In the genomic region with DNA sequence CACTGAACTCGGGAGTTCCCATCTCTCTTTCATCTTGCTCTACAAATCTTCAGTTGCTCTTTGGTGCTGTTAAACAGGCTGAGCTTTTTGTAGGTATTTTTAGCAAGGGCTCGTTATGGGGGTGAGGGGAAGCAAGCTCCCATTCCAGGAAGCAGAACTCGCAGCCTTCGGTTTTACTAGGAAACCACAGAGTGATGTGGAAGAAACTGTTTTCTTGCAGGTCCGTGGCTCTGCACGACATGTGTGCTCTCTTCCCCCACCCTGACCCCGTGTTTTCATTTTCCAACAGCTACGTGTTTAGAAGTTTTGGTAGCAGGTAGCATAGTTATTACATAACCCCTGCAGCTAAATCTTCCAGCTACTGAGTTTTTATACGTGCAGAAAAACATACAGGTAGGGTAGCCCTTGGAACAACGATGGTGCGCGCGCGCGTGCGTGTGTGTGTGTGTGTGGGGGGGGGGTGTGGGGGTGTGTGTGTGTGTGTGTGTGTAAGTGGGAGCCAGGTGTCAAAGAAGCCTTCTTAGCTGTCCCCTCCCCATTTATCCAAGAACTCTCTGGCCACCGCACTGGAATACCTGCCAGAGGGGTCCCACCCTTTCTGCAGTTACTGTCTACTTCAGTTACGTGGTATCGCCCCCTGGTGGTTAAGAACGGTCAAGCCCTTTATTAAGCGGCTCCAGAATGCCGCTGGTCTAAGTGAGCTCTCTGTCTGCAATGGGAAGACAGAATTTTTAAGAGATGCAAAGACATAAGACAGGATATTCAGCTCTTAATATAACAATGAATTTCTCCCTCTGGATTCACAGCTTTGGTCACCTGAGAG, we compare ENCODE assay signal across 8 mouse cellular contexts. TPM values are rescaled to one million over a fixed set of nuclear protein-coding genes. Genes with fewer than 3 reads are reported as not detected.
A peak's percentile ranks its signal among the peaks of the same experiment; 100 is the strongest.
DNase-seq lines count a peak whose midpoint lies in the region; ATAC-seq lines count a peak whose summit lies in the region.

No protein-coding gene starts in this region.

- no peaks in the 10 kb centered on the region for H3K36me3 ChIP-seq in heart, embryonic 10.5 days
- H3K36me3 ChIP-seq in kidney, embryonic 15.5 days, result no peaks in the 10 kb centered on the region
- H3K36me3 ChIP-seq in liver, embryonic 15.5 days (replicated peaks), result no peaks in the 10 kb centered on the region
- H3K36me3 ChIP-seq in neural tube, embryonic 13.5 days, result no peaks in the 10 kb centered on the region

- peaks cover 33% of the 10 kb centered on the region for H3K4me1 ChIP-seq in heart, embryonic 10.5 days
- peaks cover 19% of the 10 kb centered on the region for H3K4me1 ChIP-seq in kidney, embryonic 15.5 days
- H3K4me1 ChIP-seq in liver, embryonic 15.5 days (replicated peaks), result peaks cover 4% of the 10 kb centered on the region; the same call in 1 of the 2 replicates
- H3K4me1 ChIP-seq in neural tube, embryonic 13.5 days (replicated peaks), result 0 out of 2 replicates have a peak, but pooled peaks cover 6% of the 10 kb centered on the region

- no peak overlapping the region for H3K9ac ChIP-seq in kidney, embryonic 15.5 days
- H3K9ac ChIP-seq in liver, embryonic 15.5 days, result no peak overlapping the region
- H3K9ac ChIP-seq in neural tube, embryonic 13.5 days, result no peak overlapping the region

- peaks cover 6% of the 10 kb centered on the region; the same call in 1 of the 2 replicates for H3K27me3 ChIP-seq in heart, embryonic 10.5 days (ENCODE audit: insufficient read depth, poor library complexity, severe bottlenecking)
- H3K27me3 ChIP-seq in kidney, embryonic 15.5 days, result peaks cover 8% of the 10 kb centered on the region
- H3K27me3 ChIP-seq in liver, embryonic 15.5 days, result no peaks in the 10 kb centered on the region
- peaks cover 3% of the 10 kb centered on the region; the same call in 1 of the 2 replicates for H3K27me3 ChIP-seq in neural tube, embryonic 13.5 days

- peak overlapping the region; percentile 52; the same call in 1 of the 2 replicates for H3K27ac ChIP-seq in heart, embryonic 10.5 days
- H3K27ac ChIP-seq in kidney, embryonic 15.5 days, result no peak overlapping the region
- H3K27ac ChIP-seq in liver, embryonic 15.5 days (replicated peaks), result peak overlapping the region; percentile 29; the same call in 1 of the 2 replicates
- no peak overlapping the region for H3K27ac ChIP-seq in neural tube, embryonic 13.5 days (replicated peaks)

- 41% methylated on average over 22 of the region's 22 CpGs for WGBS in heart, embryonic 10.5 days
- WGBS in kidney, embryonic 15.5 days, result 40% methylated on average over 22 of the region's 22 CpGs
- 19% methylated on average over 22 of the region's 22 CpGs for WGBS in liver, embryonic 15.5 days (ENCODE audit: insufficient replicate concordance)
- WGBS in neural tube, embryonic 13.5 days, result 49% methylated on average over 22 of the region's 22 CpGs

- H3K4me2 ChIP-seq in kidney, embryonic 15.5 days, result peak overlapping the region; percentile 24; the same call in 1 of the 2 replicates
- H3K4me2 ChIP-seq in liver, embryonic 15.5 days, result peak overlapping the region; percentile 62
- H3K4me2 ChIP-seq in neural tube, embryonic 13.5 days, result peak overlapping the region; percentile 19; the same call in 1 of the 2 replicates

- H3K4me3 ChIP-seq in heart, embryonic 10.5 days, result 0 out of 2 replicates have a peak overlapping the region, but pooled peaks have one; percentile 29
- no peak overlapping the region for H3K4me3 ChIP-seq in kidney, embryonic 15.5 days (replicated peaks)
- H3K4me3 ChIP-seq in liver, embryonic 15.5 days (replicated peaks), result peak overlapping the region; percentile 38
- no peak overlapping the region for H3K4me3 ChIP-seq in neural tube, embryonic 13.5 days

- DNase-seq in WW6 (ENCODE audit: low read depth, low spot score), result peak; percentile 60
- DNase-seq in embryo, embryonic 11.5 days (ENCODE audit: low read depth, low spot score), result peak; percentile 74
- DNase-seq in heart, embryonic 10.5 days (ENCODE audit: low spot score), result peak; percentile 84
- peak; percentile 79 for DNase-seq in thymus, postnatal 25 days

- H3K9me3 ChIP-seq in heart, embryonic 10.5 days, result no peaks in the 10 kb centered on the region
- no peaks in the 10 kb centered on the region for H3K9me3 ChIP-seq in kidney, embryonic 15.5 days (replicated peaks)
- no peaks in the 10 kb centered on the region for H3K9me3 ChIP-seq in liver, embryonic 15.5 days (replicated peaks)
- no peaks in the 10 kb centered on the region for H3K9me3 ChIP-seq in neural tube, embryonic 13.5 days

- ATAC-seq in CD4-positive, CD25-positive, alpha-beta regulatory T cell, adult 4 months, result peak; percentile 84
- no peak for ATAC-seq in kidney, embryonic 15.5 days (replicated peaks; ENCODE audit: low FRiP score)
- ATAC-seq in liver, embryonic 15.5 days (ENCODE audit: insufficient read depth), result no peak
- peak; percentile 76; the same call in 1 of the 2 replicates for ATAC-seq in neural tube, embryonic 13.5 days (ENCODE audit: low read depth)

RNA-seq across cellular contexts. Expression of a gene that starts 15.5 kb away (rescaled TPM):
- 100 to 1,000 TPM; 106 to 135 TPM for polyA plus RNA-seq in CD4-positive, CD25-positive, alpha-beta regulatory T cell, adult 4 months (2017; shearing (Covaris generic))
- polyA plus RNA-seq in heart, embryonic 10.5 days (2016; fragmentation: Nextera tagmentation; extraction: Ambion mirVana), result 134 and 287 TPM in 2 replicates
- 395 and 406 TPM in 2 replicates for polyA plus RNA-seq in kidney, embryonic 15.5 days (2015; fragmentation: Nextera tagmentation; extraction: Ambion mirVana)
- 83.7 and 87.4 TPM in 2 replicates for polyA plus RNA-seq in liver, embryonic 15.5 days (2015; fragmentation: Nextera tagmentation; extraction: Ambion mirVana)
- 367 and 382 TPM in 2 replicates for polyA plus RNA-seq in neural tube, embryonic 13.5 days (2015; fragmentation: Nextera tagmentation; extraction: Ambion mirVana)

RNA-seq across cellular contexts. Expression of a gene that starts 27.1 kb away (rescaled TPM):
- under 1 TPM in 1 of 2 experiments, not detected in 1; 0.22 TPM for polyA plus RNA-seq in CD4-positive, CD25-positive, alpha-beta regulatory T cell, adult 4 months (2017; shearing (Covaris generic))
- polyA plus RNA-seq in heart, embryonic 10.5 days (2016; fragmentation: Nextera tagmentation; extraction: Ambion mirVana), result 0.31 and 1.0 TPM in 2 replicates
- polyA plus RNA-seq in kidney, embryonic 15.5 days (2015; fragmentation: Nextera tagmentation; extraction: Ambion mirVana), result 2.1 and 2.4 TPM in 2 replicates
- polyA plus RNA-seq in liver, embryonic 15.5 days (2015; fragmentation: Nextera tagmentation; extraction: Ambion mirVana), result 8.3 and 8.9 TPM in 2 replicates
- 1.5 and 1.6 TPM in 2 replicates for polyA plus RNA-seq in neural tube, embryonic 13.5 days (2015; fragmentation: Nextera tagmentation; extraction: Ambion mirVana)

Comparison
In these comparisons a context has a peak if more than half of its experiments do, and no peak if none do; other contexts are left out.
1. ATAC-seq: peak in CD4-positive, CD25-positive, alpha-beta regulatory T cell, adult 4 months (single experiment) and neural tube, embryonic 13.5 days (single experiment); none in kidney, embryonic 15.5 days (single experiment) and liver, embryonic 15.5 days (single experiment).
2. H3K27ac ChIP-seq: peak in heart, embryonic 10.5 days (single experiment) and liver, embryonic 15.5 days (single experiment); none in kidney, embryonic 15.5 days (single experiment) and neural tube, embryonic 13.5 days (single experiment).
3. H3K4me3 ChIP-seq: peak in heart, embryonic 10.5 days (single experiment) and liver, embryonic 15.5 days (single experiment); none in kidney, embryonic 15.5 days (single experiment) and neural tube, embryonic 13.5 days (single experiment).
4. Peak in every context shown above with its lines, with median percentiles within 50 percentile points of each other: DNase-seq and H3K4me2 ChIP-seq.